Mouse (Mus musculus) liver, embryonic 14.5 days (tissue): Measurements from ENCODE around the gene Odf3b.

Source experiments
- CTCF ChIP-seq: IDR thresholded peaks from 2 replicates; pipeline ENCODE4 v1.5.1; 2016; ENCODE audit warnings: antibody characterized with exemption, low read depth, control low read depth
- EP300 ChIP-seq: IDR thresholded peaks from 2 replicates; pipeline ENCODE4 v1.6.1; 2016; ENCODE audit warnings: antibody characterized with exemption, low read depth

DNA sequence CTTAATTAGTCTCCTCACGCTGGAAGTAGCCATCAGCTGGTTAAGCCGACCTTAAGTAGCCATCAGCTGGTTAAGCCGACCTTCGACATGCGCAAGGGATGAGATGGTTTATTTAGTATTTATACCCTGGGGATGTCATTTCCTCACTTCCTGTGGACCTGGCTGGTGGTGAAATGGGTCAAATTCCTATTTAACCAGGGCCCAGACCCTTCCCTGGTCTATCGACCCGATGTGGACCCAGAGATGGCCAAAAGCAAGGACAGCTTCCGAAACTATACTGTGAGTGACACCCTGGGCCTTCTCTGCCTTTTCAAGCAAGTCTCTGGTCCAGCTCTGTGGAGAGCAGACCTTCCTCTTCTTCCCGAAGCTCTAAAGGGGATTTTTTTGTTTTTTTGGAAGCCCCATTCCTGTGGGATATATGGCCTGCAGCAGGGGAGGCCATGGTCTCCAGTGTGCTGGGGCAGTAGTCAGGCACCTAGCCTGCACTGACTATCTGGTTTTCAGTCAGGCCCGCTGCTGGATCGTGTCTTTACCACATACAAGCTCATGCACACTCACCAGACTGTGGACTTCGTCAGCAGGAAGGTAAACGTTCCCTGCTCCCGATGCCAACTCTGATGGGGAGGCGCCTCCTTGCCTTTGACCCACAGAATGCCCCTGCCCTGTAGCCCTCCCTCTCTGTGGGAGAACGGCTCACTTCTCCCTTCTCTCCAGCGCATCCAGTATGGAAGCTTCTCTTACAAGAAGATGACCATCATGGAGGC lies 44.1 kb downstream of the Odf3b start:
- no peak for TF ChIP-seq EP300
- TF ChIP-seq CTCF, result no peak
